Mouse (Mus musculus) CH12.LX (cell line): ENCODE results near the gene Pin1. TPM values are rescaled to one million over a fixed set of nuclear protein-coding genes. Genes with fewer than 3 reads are reported as not detected.
"Not testable (repeated sequence)": the region's sequence is repeated elsewhere in the genome, so short reads cannot be mapped to it uniquely, and the experiment has no call there.

ENCODE experiments used
- DNase-seq: peaks from one replicate; pipeline ENCODE4 v3.0.0-alpha.2; 2013; ENCODE audit errors: extremely low read depth
- H3K27ac ChIP-seq: 2 replicates; pipeline ENCODE4 v1.5.1; 2012; ENCODE audit warnings: low read depth, mild to moderate bottlenecking, control low read depth, moderate library complexity; ENCODE audit not compliant: insufficient read depth
- H3K27me3 ChIP-seq: replicated peaks from 2 replicates; pipeline ENCODE3; 2012; ENCODE audit warnings: inconsistent platforms
- H3K36me3 ChIP-seq, 2 experiments: replicated peaks in 1 of 2; 2 replicates each; pipeline versions ENCODE3 to v1.6.1; 2012; ENCODE audit warnings: inconsistent platforms in 1 of 2, low read length in 1 of 2, mild to moderate bottlenecking in 1 of 2, mixed read lengths in 1 of 2, moderate library complexity in 1 of 2; ENCODE audit not compliant: control insufficient read depth in 1 of 2, insufficient read depth in 1 of 2
- H3K4me1 ChIP-seq, 2 experiments: 2 replicates each; pipeline ENCODE4 v1.6.1; 2012; ENCODE audit warnings: inconsistent platforms in 1 of 2, moderate library complexity in 1 of 2; ENCODE audit not compliant: insufficient read depth in 2 of 2, control insufficient read depth in 1 of 2
- H3K4me2 ChIP-seq: 2 replicates; pipeline ENCODE4 v1.6.1; 2012; ENCODE audit warnings: low read depth, mild to moderate bottlenecking, control low read depth; ENCODE audit not compliant: poor library complexity, insufficient read depth, severe bottlenecking
- H3K4me3 ChIP-seq, 3 experiments: fragments of 150-350 bp in 1 of 3; sonication (generic) in 1 of 3; replicated peaks in 1 of 3; 2 replicates each; pipeline versions ENCODE3 to v1.5.1; 2011 to 2012; ENCODE audit warnings: low read depth in 2 of 3, low read length in 2 of 3, mild to moderate bottlenecking in 2 of 3, moderate library complexity in 2 of 3, control low read depth in 1 of 3, improper control_type of control experiment in 1 of 3, inconsistent platforms in 1 of 3, mixed read lengths in 1 of 3; ENCODE audit not compliant: poor library complexity in 1 of 3
- H3K79me2 ChIP-seq: replicated peaks from 2 replicates; pipeline ENCODE4 v1.6.1; 2012; ENCODE audit warnings: mild to moderate bottlenecking, moderate library complexity; ENCODE audit not compliant: control insufficient read depth, poor library complexity, insufficient read depth, severe bottlenecking; ENCODE audit errors: extremely low read depth
- H3K9ac ChIP-seq: 2 replicates; pipeline ENCODE4 v1.6.1; 2012; ENCODE audit warnings: low read depth, mild to moderate bottlenecking, control low read depth, moderate library complexity; ENCODE audit not compliant: insufficient read depth
- H3K9me3 ChIP-seq: replicated peaks from 2 replicates; pipeline ENCODE3; 2012; ENCODE audit warnings: low read length, inconsistent platforms, mixed read lengths
- BHLHE40 ChIP-seq: IDR thresholded peaks from 2 replicates; pipeline ENCODE4 v1.6.1; 2011; ENCODE audit warnings: mild to moderate bottlenecking, low read depth, low read length, improper control_type of control experiment
- CHD1 ChIP-seq: IDR thresholded peaks from 2 replicates; pipeline ENCODE4 v1.6.1; 2012; ENCODE audit warnings: low read depth, low read length, improper control_type of control experiment, inconsistent platforms
- CTCF ChIP-seq, 2 experiments: IDR thresholded peaks in 1 of 2; conservative IDR thresholded peaks in 1 of 2; 2 replicates each; pipeline ENCODE4 v1.5.1; 2011 to 2012; ENCODE audit warnings: low read depth in 2 of 2, low read length in 2 of 2, improper control_type of control experiment in 1 of 2, inconsistent platforms in 1 of 2, mild to moderate bottlenecking in 1 of 2, moderate library complexity in 1 of 2
- E2F4 ChIP-seq: IDR thresholded peaks from 2 replicates; pipeline ENCODE4 v1.6.1; 2011; ENCODE audit warnings: low read depth, low read length, improper control_type of control experiment; ENCODE audit not compliant: insufficient replicate concordance
- ELF1 ChIP-seq: IDR thresholded peaks from 2 replicates; pipeline ENCODE4 v1.6.1; 2014; ENCODE audit warnings: low read depth, mild to moderate bottlenecking, inconsistent platforms, low read length, improper control_type of control experiment
- EP300 ChIP-seq: IDR thresholded peaks from 2 replicates; pipeline ENCODE4 v1.6.1; 2011; ENCODE audit warnings: low read length, improper control_type of control experiment
- ETS1 ChIP-seq: conservative IDR thresholded peaks from 2 replicates; pipeline ENCODE4 v1.6.1; 2012; ENCODE audit warnings: low read depth, mild to moderate bottlenecking, inconsistent platforms, low read length, improper control_type of control experiment, moderate library complexity
- GABPA ChIP-seq: IDR thresholded peaks from 2 replicates; pipeline ENCODE4 v1.6.1; 2012; ENCODE audit warnings: low read depth, low read length, improper control_type of control experiment, inconsistent platforms; ENCODE audit not compliant: insufficient replicate concordance
- HCFC1 ChIP-seq: IDR thresholded peaks from 2 replicates; pipeline ENCODE4 v1.6.1; 2012; ENCODE audit warnings: low read depth, mild to moderate bottlenecking, inconsistent platforms, low read length, improper control_type of control experiment
- IRF4 ChIP-seq: IDR thresholded peaks from 2 replicates; pipeline ENCODE4 v1.6.1; 2014; ENCODE audit warnings: low read depth, mild to moderate bottlenecking, inconsistent platforms, low read length, improper control_type of control experiment
- JUN ChIP-seq: IDR thresholded peaks from 2 replicates; pipeline ENCODE4 v1.6.1; 2011; ENCODE audit warnings: low read depth, mild to moderate bottlenecking, low read length, improper control_type of control experiment, moderate library complexity; ENCODE audit not compliant: insufficient read depth
- JUND ChIP-seq: conservative IDR thresholded peaks from 2 replicates; pipeline ENCODE4 v1.6.1; 2011; ENCODE audit warnings: low read depth, low read length, improper control_type of control experiment
- KAT2A ChIP-seq: IDR thresholded peaks from 2 replicates; pipeline ENCODE4 v1.6.1; 2012; ENCODE audit warnings: low read length, improper control_type of control experiment, inconsistent platforms; ENCODE audit not compliant: insufficient replicate concordance
- MAFK ChIP-seq: IDR thresholded peaks from 2 replicates; pipeline ENCODE4 v1.6.1; 2011; ENCODE audit warnings: low read length, improper control_type of control experiment; ENCODE audit not compliant: insufficient replicate concordance
- MAX ChIP-seq: IDR thresholded peaks from 2 replicates; pipeline ENCODE4 v1.6.1; 2011; ENCODE audit warnings: low read length, improper control_type of control experiment
- MAZ ChIP-seq: IDR thresholded peaks from 2 replicates; pipeline ENCODE4 v1.6.1; 2012; ENCODE audit warnings: low read depth, mild to moderate bottlenecking, inconsistent platforms, low read length, improper control_type of control experiment, moderate library complexity
- MEF2A ChIP-seq: IDR thresholded peaks from 2 replicates; pipeline ENCODE4 v1.6.1; 2014; ENCODE audit warnings: low read depth, mild to moderate bottlenecking, inconsistent platforms, low read length, improper control_type of control experiment, borderline replicate concordance
- MYC ChIP-seq: IDR thresholded peaks from 2 replicates; pipeline ENCODE4 v1.6.1; 2011; ENCODE audit warnings: low read depth, mild to moderate bottlenecking, improper control_type of control experiment, low read length
- NELFE ChIP-seq: IDR thresholded peaks from 2 replicates; pipeline ENCODE4 v1.6.1; 2011; ENCODE audit warnings: low read depth, low read length, improper control_type of control experiment
- NRF1 ChIP-seq: IDR thresholded peaks from 2 replicates; pipeline ENCODE4 v1.6.1; 2014; ENCODE audit warnings: low read depth, mild to moderate bottlenecking, inconsistent platforms, low read length, improper control_type of control experiment, moderate library complexity
- PAX5 ChIP-seq: IDR thresholded peaks from 2 replicates; pipeline ENCODE4 v1.6.1; 2012; ENCODE audit warnings: low read length, inconsistent platforms, mixed read lengths
- POLR2A ChIP-seq: IDR thresholded peaks from 2 replicates; pipeline ENCODE4 v1.6.1; 2011; ENCODE audit warnings: low read depth, mild to moderate bottlenecking, improper control_type of control experiment, low read length
- POLR2AphosphoS2 ChIP-seq: IDR thresholded peaks from 2 replicates; pipeline ENCODE4 v1.6.1; 2011; ENCODE audit warnings: low read depth, low read length, improper control_type of control experiment
- RAD21 ChIP-seq: IDR thresholded peaks from 2 replicates; pipeline ENCODE4 v1.6.1; 2011; ENCODE audit warnings: low read depth, mild to moderate bottlenecking, low read length, improper control_type of control experiment, moderate library complexity
- RCOR1 ChIP-seq: conservative IDR thresholded peaks from 2 replicates; pipeline ENCODE4 v1.6.1; 2012; ENCODE audit warnings: low read depth, mild to moderate bottlenecking, inconsistent platforms, low read length, improper control_type of control experiment
- SIN3A ChIP-seq: IDR thresholded peaks from 2 replicates; pipeline ENCODE4 v1.6.1; 2012; ENCODE audit warnings: low read length, improper control_type of control experiment, inconsistent platforms
- SMC3 ChIP-seq: IDR thresholded peaks from 2 replicates; pipeline ENCODE4 v1.6.1; 2011; ENCODE audit warnings: low read depth, low read length, improper control_type of control experiment
- TCF12 ChIP-seq: IDR thresholded peaks from 2 replicates; pipeline ENCODE4 v1.6.1; 2014; ENCODE audit warnings: low read depth, mild to moderate bottlenecking, inconsistent platforms, low read length, improper control_type of control experiment
- USF1 ChIP-seq: IDR thresholded peaks from 2 replicates; pipeline ENCODE4 v1.6.1; 2014; ENCODE audit warnings: low read depth, mild to moderate bottlenecking, inconsistent platforms, low read length, improper control_type of control experiment
- USF2 ChIP-seq: conservative IDR thresholded peaks from 2 replicates; pipeline ENCODE4 v1.6.1; 2011; ENCODE audit warnings: low read depth, low read length, improper control_type of control experiment
- ZC3H11A ChIP-seq: IDR thresholded peaks from 2 replicates; pipeline ENCODE4 v1.6.1; 2012; ENCODE audit warnings: low read depth, mild to moderate bottlenecking, inconsistent platforms, low read length, improper control_type of control experiment
- ZKSCAN1 ChIP-seq: IDR thresholded peaks from 2 replicates; pipeline ENCODE4 v1.6.1; 2012; ENCODE audit warnings: low read depth, inconsistent platforms, low read length, improper control_type of control experiment, borderline replicate concordance
- ZMIZ1 ChIP-seq: IDR thresholded peaks from 2 replicates; pipeline ENCODE4 v1.6.1; 2012; ENCODE audit warnings: low read depth, mild to moderate bottlenecking, inconsistent platforms, low read length, improper control_type of control experiment
- ZNF384 ChIP-seq: IDR thresholded peaks from 2 replicates; pipeline ENCODE4 v1.6.1; 2012; ENCODE audit warnings: low read depth, low read length, improper control_type of control experiment, inconsistent platforms
- dilution Hi-C: fragments of 300-500 bp; cut with MboI; formaldehyde crosslinking; loops from 2 replicates; pipeline ENCODE4 v1.14.3; 2020; ENCODE audit warnings: low sequenced_read_pairs; ENCODE audit not compliant: extremely low pct_unique_long_range_greater_than_20kb, extremely low pct_ligation_motif_present
- in situ Hi-C: fragments of 300-500 bp; cut with MboI; formaldehyde crosslinking; loops from 3 replicates; pipeline ENCODE4 v1.14.3; 2019; ENCODE audit warnings: low sequenced_read_pairs, low pct_ligation_motif_present, low pct_unique_long_range_greater_than_20kb, mixed read lengths
- polyA plus RNA-seq: library from polyadenylated mRNA; unstranded; fragments of >175 nt; gene quantifications from 2 replicates; pipeline ENCODE4 v1.2.1, GENCODE M21; 2012; ENCODE audit warnings: low read depth; ENCODE audit not compliant: insufficient read length
- total RNA-seq, 2 experiments: library from RNA; depleted of rRNA; stranded (reverse); fragments of 300-350 nt in 1 of 2; fragments of >200 nt in 1 of 2; gene quantifications; 2 replicates each; pipeline ENCODE4 v1.2.3; 2012 to 2014

Gene Pin1
- total and polyA plus RNA-seq, 3 experiments = 37.0 to 48.6 (median 43.0) TPM

GRCm38 (mm10) chr9:20635676-20636075, 16.2 kb upstream of the Pin1 start:
- H3K9ac ChIP-seq, H3K27ac ChIP-seq, in situ Hi-C loops, H3K9me3 ChIP-seq, H3K4me2 ChIP-seq, H3K79me2 ChIP-seq, H3K27me3 ChIP-seq, dilution Hi-C loops, H3K4me3 ChIP-seq: not testable (repeated sequence)
- H3K36me3 ChIP-seq = peaks cover 16 to 33% of the 10 kb centered on the region in 2 experiments
- H3K4me1 ChIP-seq = peaks cover 9 to 42% of the 10 kb centered on the region in 2 experiments
- peak; percentile 7 for DNase-seq
- TF ChIP-seq ZNF384 = peak; percentile 66

- H3K4me3 ChIP-seq = no peak overlapping the region
- TF ChIP-seq MAX (no peak), PAX5 (no peak), NELFE (no peak), ZKSCAN1 (no peak), POLR2A (no peak), ZC3H11A (no peak), USF1 (no peak), ELF1 (peak; percentile 36; the same call in 1 of the 2 replicates), MAFK (no peak), MAZ (no peak), JUN (no peak), ETS1 (0 out of 2 replicates have a peak, but pooled peaks have one; percentile 32), TCF12 (peak; percentile 91), NRF1 (no peak), CHD1 (no peak), POLR2AphosphoS2 (no peak), RAD21 (no peak), MYC (no peak), RCOR1 (no peak), JUND (no peak), MEF2A (no peak), GABPA (no peak), E2F4 (no peak), ZNF384 (no peak), USF2 (no peak), KAT2A (no peak), CTCF (conservative IDR thresholded peaks at IDR 0.05 in 1 of 2, IDR thresholded peaks at IDR 0.05 in 1 of 2; ENCODE audit: low read depth in 2 of 2, low read length in 2 of 2) (no peak), IRF4 (0 out of 2 replicates have a peak, but pooled peaks have one; percentile 9), SMC3 (no peak), HCFC1 (no peak), EP300 (peak; percentile 59), SIN3A (no peak), BHLHE40 (no peak), ZMIZ1 (no peak)
- TF ChIP-seq, all 38 proteins: peak for 5
- in situ Hi-C loops = no loop called here
These were observed 15.6 kb upstream of the Pin1 start for GRCm38 (mm10) chr9:20636256-20636655.

More at GRCm38 (mm10) chr9:20636256-20636655, 15.6 kb upstream of the Pin1 start:
- Histone ChIP-seq H3K9me3 (peaks cover 8% of the 10 kb centered on the region), H3K9ac (no peak overlapping the region), H3K27ac (no peak overlapping the region), H3K36me3 (peaks cover 17 to 38% of the 10 kb centered on the region in 2 experiments), H3K4me1 (peaks cover 9 to 48% of the 10 kb centered on the region in 2 experiments), H3K27me3 (no peaks in the 10 kb centered on the region), H3K4me2 (no peak overlapping the region), H3K79me2 (peaks cover 5% of the 10 kb centered on the region)
- dilution Hi-C loops = no loop called here
- peak; percentile 67 for DNase-seq
